Mouse (Mus musculus): ENCODE measurements at regions not wholly inside any gene's neighbourhood (a gene's known extent, or its start where the extent isn't known, plus 50 kb on each side); places are given as distances from the start of the nearest gene placed in this dataset.

GRCm38 (mm10) chr15:68428444-68429228 is 1927.9 kb upstream of the Lrrc6 start:
- ATAC-seq (ENCODE audit: low FRiP score, low TSS enrichment) = no peak
- Histone ChIP-seq H3K4me3 (ENCODE audit: low read length) (no peak overlapping the region), H3K36me3 (ENCODE audit: insufficient read depth, low read length) (no peaks in the 10 kb centered on the region), H3K4me2 (replicated peaks; ENCODE audit: low read depth, low read length) (no peak overlapping the region), H3K27ac (ENCODE audit: low read length) (no peak overlapping the region), H3K27me3 (ENCODE audit: insufficient read depth, low read length) (no peaks in the 10 kb centered on the region), H3K9me3 (ENCODE audit: low read length) (no peaks in the 10 kb centered on the region), H3K9ac (replicated peaks; ENCODE audit: low read length) (no peak overlapping the region), H3K4me1 (ENCODE audit: insufficient read depth, low read length) (no peaks in the 10 kb centered on the region)
- WGBS = 21% methylated on average over 6 of the region's 6 CpGs

- Histone ChIP-seq H3K4me3 (ENCODE audit: low read length) (no peak overlapping the region), H3K4me2 (replicated peaks; ENCODE audit: low read depth, low read length) (no peak overlapping the region), H3K4me1 (ENCODE audit: insufficient read depth, low read length) (no peaks in the 10 kb centered on the region), H3K27me3 (ENCODE audit: insufficient read depth, low read length) (no peaks in the 10 kb centered on the region), H3K9me3 (ENCODE audit: low read length) (no peaks in the 10 kb centered on the region), H3K27ac (ENCODE audit: low read length) (no peak overlapping the region), H3K36me3 (ENCODE audit: insufficient read depth, low read length) (no peaks in the 10 kb centered on the region), H3K9ac (replicated peaks; ENCODE audit: low read length) (no peak overlapping the region)
- ATAC-seq (ENCODE audit: low FRiP score, low TSS enrichment) = no peak
- 26% methylated on average over 1 of the region's 1 CpGs for WGBS
Measured at GRCm38 (mm10) chr15:68417142-68417541, 1916.4 kb upstream of the Lrrc6 start.

GRCm38 (mm10) chr15:68415401-68415925 is 1914.8 kb upstream of the Lrrc6 start:
- 23% methylated on average over 3 of the region's 3 CpGs for WGBS

GRCm38 (mm10) chr15:68414047-68414446 is 1913.3 kb upstream of the Lrrc6 start:
- H3K27me3 ChIP-seq (ENCODE audit: insufficient read depth, low read length) = no peaks in the 10 kb centered on the region
- no peak overlapping the region for H3K4me3 ChIP-seq (ENCODE audit: low read length)
- no peak overlapping the region for H3K9ac ChIP-seq (replicated peaks; ENCODE audit: low read length)
- H3K36me3 ChIP-seq (ENCODE audit: insufficient read depth, low read length) = no peaks in the 10 kb centered on the region
- H3K4me1 ChIP-seq (ENCODE audit: insufficient read depth, low read length) = no peaks in the 10 kb centered on the region
- WGBS = 58% methylated on average over 4 of the region's 4 CpGs
- no peaks in the 10 kb centered on the region for H3K9me3 ChIP-seq (ENCODE audit: low read length)
- H3K4me2 ChIP-seq (replicated peaks; ENCODE audit: low read depth, low read length) = no peak overlapping the region
- ATAC-seq (ENCODE audit: low FRiP score, low TSS enrichment) = no peak
- no peak overlapping the region for H3K27ac ChIP-seq (ENCODE audit: low read length)

More at GRCm38 (mm10) chr15:68415401-68415925, 1914.8 kb upstream of the Lrrc6 start:
- H3K27ac ChIP-seq (ENCODE audit: low read length) = no peak overlapping the region
- no peak overlapping the region for H3K4me3 ChIP-seq (ENCODE audit: low read length)
- H3K4me2 ChIP-seq (replicated peaks; ENCODE audit: low read depth, low read length) = no peak overlapping the region
- no peaks in the 10 kb centered on the region for H3K9me3 ChIP-seq (ENCODE audit: low read length)
- no peaks in the 10 kb centered on the region for H3K4me1 ChIP-seq (ENCODE audit: insufficient read depth, low read length)
- no peaks in the 10 kb centered on the region for H3K36me3 ChIP-seq (ENCODE audit: insufficient read depth, low read length)
- no peaks in the 10 kb centered on the region for H3K27me3 ChIP-seq (ENCODE audit: insufficient read depth, low read length)
- no peak overlapping the region for H3K9ac ChIP-seq (replicated peaks; ENCODE audit: low read length)
- ATAC-seq (ENCODE audit: low FRiP score, low TSS enrichment) = no peak

- ATAC-seq (ENCODE audit: low FRiP score, low TSS enrichment) = no peak
- H3K4me3 ChIP-seq (ENCODE audit: low read length) = no peak overlapping the region
- H3K4me2 ChIP-seq (replicated peaks; ENCODE audit: low read depth, low read length) = no peak overlapping the region
- no peaks in the 10 kb centered on the region for H3K4me1 ChIP-seq (ENCODE audit: insufficient read depth, low read length)
- H3K27ac ChIP-seq (ENCODE audit: low read length) = no peak overlapping the region
- WGBS = 80% methylated on average over 2 of the region's 2 CpGs
- H3K36me3 ChIP-seq (ENCODE audit: insufficient read depth, low read length) = no peaks in the 10 kb centered on the region
- H3K9me3 ChIP-seq (ENCODE audit: low read length) = no peaks in the 10 kb centered on the region
- H3K9ac ChIP-seq (replicated peaks; ENCODE audit: low read length) = no peak overlapping the region
- H3K27me3 ChIP-seq (ENCODE audit: insufficient read depth, low read length) = no peaks in the 10 kb centered on the region
Measured at GRCm38 (mm10) chr15:68412697-68413096, 1912.0 kb upstream of the Lrrc6 start.

GRCm38 (mm10) chr15:68412156-68412555 is 1911.4 kb upstream of the Lrrc6 start:
- Histone ChIP-seq H3K4me1 (ENCODE audit: insufficient read depth, low read length) (no peaks in the 10 kb centered on the region), H3K4me3 (ENCODE audit: low read length) (no peak overlapping the region), H3K36me3 (ENCODE audit: insufficient read depth, low read length) (no peaks in the 10 kb centered on the region), H3K9ac (replicated peaks; ENCODE audit: low read length) (no peak overlapping the region), H3K4me2 (replicated peaks; ENCODE audit: low read depth, low read length) (no peak overlapping the region), H3K27ac (ENCODE audit: low read length) (no peak overlapping the region), H3K27me3 (ENCODE audit: insufficient read depth, low read length) (no peaks in the 10 kb centered on the region), H3K9me3 (ENCODE audit: low read length) (no peaks in the 10 kb centered on the region)
- WGBS = 94% methylated on average over 3 of the region's 3 CpGs
- no peak for ATAC-seq (ENCODE audit: low FRiP score, low TSS enrichment)

- Histone ChIP-seq H3K4me3 (ENCODE audit: low read length) (no peak overlapping the region), H3K9ac (replicated peaks; ENCODE audit: low read length) (no peak overlapping the region), H3K9me3 (ENCODE audit: low read length) (no peaks in the 10 kb centered on the region), H3K27me3 (ENCODE audit: insufficient read depth, low read length) (no peaks in the 10 kb centered on the region), H3K4me2 (replicated peaks; ENCODE audit: low read depth, low read length) (no peak overlapping the region), H3K36me3 (ENCODE audit: insufficient read depth, low read length) (no peaks in the 10 kb centered on the region), H3K27ac (ENCODE audit: low read length) (no peak overlapping the region), H3K4me1 (ENCODE audit: insufficient read depth, low read length) (no peaks in the 10 kb centered on the region)
- ATAC-seq (ENCODE audit: low FRiP score, low TSS enrichment) = no peak
- WGBS = 90% methylated on average over 3 of the region's 3 CpGs
Measured at GRCm38 (mm10) chr15:68403554-68404070, 1902.9 kb upstream of the Lrrc6 start.

- H3K4me2 ChIP-seq (replicated peaks; ENCODE audit: low read depth, low read length) = no peak overlapping the region
- 55% methylated on average over 1 of the region's 1 CpGs for WGBS
Measured at GRCm38 (mm10) chr15:68401726-68402125, 1901.0 kb upstream of the Lrrc6 start.

GRCm38 (mm10) chr15:68401006-68401405 is 1900.3 kb upstream of the Lrrc6 start:
- Histone ChIP-seq H3K27ac (ENCODE audit: low read length) (no peak overlapping the region), H3K27me3 (ENCODE audit: insufficient read depth, low read length) (no peaks in the 10 kb centered on the region), H3K36me3 (ENCODE audit: insufficient read depth, low read length) (no peaks in the 10 kb centered on the region), H3K4me3 (ENCODE audit: low read length) (no peak overlapping the region), H3K9me3 (ENCODE audit: low read length) (no peaks in the 10 kb centered on the region), H3K4me1 (ENCODE audit: insufficient read depth, low read length) (no peaks in the 10 kb centered on the region), H3K9ac (replicated peaks; ENCODE audit: low read length) (no peak overlapping the region), H3K4me2 (replicated peaks; ENCODE audit: low read depth, low read length) (no peak overlapping the region)
- WGBS = 81% methylated on average over 4 of the region's 4 CpGs
- no peak for ATAC-seq (ENCODE audit: low FRiP score, low TSS enrichment)

More at GRCm38 (mm10) chr15:68401726-68402125, 1901.0 kb upstream of the Lrrc6 start:
- H3K4me3 ChIP-seq (ENCODE audit: low read length) = no peak overlapping the region
- no peaks in the 10 kb centered on the region for H3K4me1 ChIP-seq (ENCODE audit: insufficient read depth, low read length)
- H3K27me3 ChIP-seq (ENCODE audit: insufficient read depth, low read length) = no peaks in the 10 kb centered on the region
- no peak for ATAC-seq (ENCODE audit: low FRiP score, low TSS enrichment)
- no peak overlapping the region for H3K27ac ChIP-seq (ENCODE audit: low read length)
- H3K9me3 ChIP-seq (ENCODE audit: low read length) = no peaks in the 10 kb centered on the region
- no peaks in the 10 kb centered on the region for H3K36me3 ChIP-seq (ENCODE audit: insufficient read depth, low read length)
- H3K9ac ChIP-seq (replicated peaks; ENCODE audit: low read length) = no peak overlapping the region

GRCm38 (mm10) chr15:68396566-68396965 is 1895.9 kb upstream of the Lrrc6 start:
- Histone ChIP-seq H3K9me3 (ENCODE audit: low read length) (no peaks in the 10 kb centered on the region), H3K27ac (ENCODE audit: low read length) (no peak overlapping the region), H3K9ac (replicated peaks; ENCODE audit: low read length) (no peak overlapping the region), H3K4me2 (replicated peaks; ENCODE audit: low read depth, low read length) (no peak overlapping the region), H3K27me3 (ENCODE audit: insufficient read depth, low read length) (no peaks in the 10 kb centered on the region), H3K4me3 (ENCODE audit: low read length) (no peak overlapping the region), H3K4me1 (ENCODE audit: insufficient read depth, low read length) (peaks cover 4% of the 10 kb centered on the region; the same call in 1 of the 2 replicates), H3K36me3 (ENCODE audit: insufficient read depth, low read length) (no peaks in the 10 kb centered on the region)
- ATAC-seq (ENCODE audit: low FRiP score, low TSS enrichment) = no peak
- 95% methylated on average over 6 of the region's 6 CpGs for WGBS
